Mouse (Mus musculus): ENCODE data around the gene Smarcd2.

- TF ChIP-seq CTCF (IDR thresholded peaks at IDR 0.05; ENCODE audit: control insufficient read depth, insufficient read depth, low read length) = no peak
- no peak for TF ChIP-seq POLR2A (IDR thresholded peaks at IDR 0.05; ENCODE audit: borderline replicate concordance, control insufficient read depth, low read depth, low read length)
Measured at GRCm38 (mm10) chr11:106264988-106265387, 7.8 kb downstream of the Smarcd2 start.

Measured in bone marrow, adult 2 months (tissue).